Mouse (Mus musculus): ENCODE data around the gene Fam160a1.

The Fam160a1 gene

GRCm38 (mm10) chr3:85817191-85817590, at the start of gene Fam160a1:
Fam160a1 (minus strand) TSS chr3:85817291.
- CTCF ChIA-PET: no interaction called here

GRCm38 (mm10) chr3:85863996-85864395, 46.9 kb upstream of the Fam160a1 start:
- CTCF ChIA-PET: no interaction called here

GRCm38 (mm10) chr3:85862886-85863285, 45.8 kb upstream of the Fam160a1 start:
- CTCF ChIA-PET: no interaction called here

GRCm38 (mm10) chr3:85860996-85861395, 43.9 kb upstream of the Fam160a1 start:
- CTCF ChIA-PET: no interaction called here

GRCm38 (mm10) chr3:85859311-85859710, 42.2 kb upstream of the Fam160a1 start:
- CTCF ChIA-PET: no interaction called here

GRCm38 (mm10) chr3:85858140-85859135, 41.3 kb upstream of the Fam160a1 start:
- CTCF ChIA-PET: no interaction called here

GRCm38 (mm10) chr3:85857083-85857482, 40.0 kb upstream of the Fam160a1 start:
- CTCF ChIA-PET: no interaction called here

- CTCF ChIA-PET: no interaction called here
These were observed 38.9 kb upstream of the Fam160a1 start for GRCm38 (mm10) chr3:85855947-85856346.

- CTCF ChIA-PET: no interaction called here
These were observed 38.0 kb upstream of the Fam160a1 start for GRCm38 (mm10) chr3:85855043-85855442.

GRCm38 (mm10) chr3:85854143-85854542, 37.1 kb upstream of the Fam160a1 start:
- CTCF ChIA-PET: interaction anchor here (0.5 kb wide), 1 partner anchor 39 kb away, joined by 3 read pairs; no protein-coding TSS in a partner anchor

GRCm38 (mm10) chr3:85853715-85854114, 36.6 kb upstream of the Fam160a1 start:
- CTCF ChIA-PET: no interaction called here

GRCm38 (mm10) chr3:85850079-85850478, 33.0 kb upstream of the Fam160a1 start:
- CTCF ChIA-PET: no interaction called here

GRCm38 (mm10) chr3:85846316-85846715, 29.2 kb upstream of the Fam160a1 start:
- CTCF ChIA-PET: no interaction called here

- CTCF ChIA-PET: no interaction called here
These were observed 28.2 kb upstream of the Fam160a1 start for GRCm38 (mm10) chr3:85845341-85845740.

GRCm38 (mm10) chr3:85842881-85843218, 25.8 kb upstream of the Fam160a1 start:
- CTCF ChIA-PET: no interaction called here

GRCm38 (mm10) chr3:85842177-85842880, 25.2 kb upstream of the Fam160a1 start:
- CTCF ChIA-PET: no interaction called here

GRCm38 (mm10) chr3:85841454-85842176, 24.5 kb upstream of the Fam160a1 start:
- CTCF ChIA-PET: no interaction called here

- CTCF ChIA-PET: no interaction called here
These were observed 16.5 kb upstream of the Fam160a1 start for GRCm38 (mm10) chr3:85833627-85834026.

GRCm38 (mm10) chr3:85832490-85833155, 15.5 kb upstream of the Fam160a1 start:
- CTCF ChIA-PET: no interaction called here

- CTCF ChIA-PET: no interaction called here
These were observed 14.7 kb upstream of the Fam160a1 start for GRCm38 (mm10) chr3:85831785-85832184.

GRCm38 (mm10) chr3:85829047-85829446, 12.0 kb upstream of the Fam160a1 start:
- CTCF ChIA-PET: no interaction called here

- CTCF ChIA-PET: no interaction called here
These were observed 10.7 kb upstream of the Fam160a1 start for GRCm38 (mm10) chr3:85827815-85828214.

Measured in spleen, embryonic (tissue).